Mouse (Mus musculus): Measurements from ENCODE around the gene Calcb. TPM values are rescaled to one million over a fixed set of nuclear protein-coding genes. Genes with fewer than 3 reads are reported as not detected.

Calcb gene
- 0.72 and 0.78 TPM in 2 replicates for polyA plus RNA-seq (2012; rRNA removed; ENCODE audit: low replicate concordance)

DNA sequence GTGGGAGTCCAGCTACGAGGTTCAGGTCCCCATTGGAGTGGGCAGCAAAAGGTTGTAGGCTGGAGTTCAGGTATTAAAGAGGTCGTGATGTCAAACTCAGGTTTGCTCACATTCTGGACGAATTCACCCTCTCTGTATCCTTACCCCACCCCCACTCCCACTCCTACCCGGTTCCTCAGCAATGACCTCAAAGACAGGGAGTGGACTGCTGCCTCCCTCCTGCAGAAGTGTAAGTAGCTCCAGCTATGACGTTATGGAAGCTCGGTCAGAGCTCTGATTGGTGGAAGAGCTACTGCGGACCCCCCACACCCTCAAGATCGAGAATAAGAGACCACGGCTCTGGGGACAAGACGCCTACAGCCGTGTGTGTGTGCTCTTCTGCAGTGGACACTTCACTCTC, at the start of gene Calcb:
Calcb (plus strand) TSS at position 344 of the 400 bp plus-strand sequence.

DNA sequence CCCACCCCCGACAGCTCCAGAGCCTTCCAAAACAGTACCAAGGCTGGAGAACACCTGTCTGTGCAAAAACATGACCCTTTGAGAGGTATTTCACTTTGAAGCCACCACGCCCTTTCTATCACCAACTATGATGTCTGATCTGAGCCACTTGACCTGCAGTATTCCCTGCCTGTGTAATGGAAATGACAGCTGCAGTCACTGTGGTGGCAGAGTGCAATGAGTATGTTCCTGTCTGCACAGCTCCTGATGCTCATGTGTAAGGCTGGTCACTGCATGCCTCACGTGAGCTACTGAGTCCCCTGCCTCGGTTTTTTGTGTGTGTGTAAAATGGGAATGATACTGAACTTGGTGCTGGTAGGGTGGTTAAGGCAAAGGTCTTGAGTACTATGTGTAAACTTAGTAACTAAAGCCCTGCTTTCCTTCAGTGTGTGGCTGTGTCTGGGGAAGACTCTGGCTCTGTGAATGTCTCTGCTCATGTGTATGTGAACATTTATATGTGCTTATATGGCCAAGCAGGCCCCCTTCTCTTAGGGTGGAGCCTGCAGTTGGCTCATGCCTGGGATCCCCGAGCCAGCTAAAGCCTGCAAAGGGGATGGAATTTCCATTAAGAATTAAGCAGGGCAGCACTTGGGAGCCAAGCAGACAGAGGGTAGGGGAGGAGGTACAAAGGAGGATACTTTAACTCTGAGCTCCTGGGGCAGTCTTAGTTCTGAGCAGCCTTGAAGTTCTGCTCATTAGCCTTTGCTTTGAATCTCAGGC, 24.8 kb downstream of the Calcb start, which contains the start of gene Insc:
Insc (plus strand) TSS at position 673 of the 759 bp plus-strand sequence.

Other genes with a start within 250 kb of the Calcb start
- gene Cyp2r1, start 155.7 kb upstream of the Calcb start, polyA plus RNA-seq (2012; rRNA removed; ENCODE audit: low replicate concordance) = 1.7 and 10.4 TPM in 2 replicates
- 0.40 TPM in 1 of 2 replicates, not detected in the other for gene Calca, start 82.3 kb upstream of the Calcb start, polyA plus RNA-seq (2012; rRNA removed; ENCODE audit: low replicate concordance)
- 1.5 and 4.0 TPM in 2 replicates for gene Insc, start 25.1 kb downstream of the Calcb start, polyA plus RNA-seq (2012; rRNA removed; ENCODE audit: low replicate concordance)